Mouse (Mus musculus) stomach, embryonic 14.5 days (tissue): ENCODE measurements at regions not wholly inside any gene's neighbourhood (a gene's known extent, or its start where the extent isn't known, plus 50 kb on each side); places are given as distances from the start of the nearest gene placed in this dataset.

Source experiments
- ATAC-seq: fragments of 200-750 bp; cut with Nextera tagmentation; 2 replicates; pipeline ENCODE4 v1.8.0; 2017; ENCODE audit warnings: low read depth, moderate TSS enrichment; ENCODE audit not compliant: insufficient number of reproducible peaks, insufficient read depth, low FRiP score
- H3K27ac ChIP-seq: fragments of 300-500 bp; sonication (generic); 2 replicates; pipeline ENCODE4 v1.5.1; 2014; ENCODE audit warnings: mild to moderate bottlenecking, low read length, moderate library complexity, mixed read lengths
- H3K27me3 ChIP-seq: fragments of 300-500 bp; sonication (generic); 2 replicates; pipeline ENCODE4 v1.6.1; 2014; ENCODE audit warnings: low read length, control low read depth, mixed read lengths; ENCODE audit not compliant: control insufficient read depth, insufficient read depth
- H3K36me3 ChIP-seq: fragments of 300-500 bp; sonication (generic); 2 replicates; pipeline ENCODE4 v1.6.1; 2014; ENCODE audit warnings: mild to moderate bottlenecking, control low read depth, low read length, moderate library complexity, mixed read lengths; ENCODE audit not compliant: control insufficient read depth, insufficient read depth
- H3K4me1 ChIP-seq: fragments of 300-500 bp; sonication (generic); 2 replicates; pipeline ENCODE4 v1.6.1; 2014; ENCODE audit warnings: low read length, control low read depth, mixed read lengths; ENCODE audit not compliant: control insufficient read depth, insufficient read depth
- H3K4me2 ChIP-seq: fragments of 300-500 bp; sonication (generic); replicated peaks from 2 replicates; pipeline ENCODE4 v1.6.1; 2014; ENCODE audit warnings: low read depth, low read length, control low read depth
- H3K4me3 ChIP-seq: fragments of 300-500 bp; sonication (generic); 2 replicates; pipeline ENCODE4 v1.5.1; 2014; ENCODE audit warnings: low read depth, low read length, control low read depth
- H3K9ac ChIP-seq: fragments of 300-500 bp; sonication (generic); replicated peaks from 2 replicates; pipeline ENCODE4 v1.6.1; 2014; ENCODE audit warnings: low read depth, mild to moderate bottlenecking, control low read depth, low read length, moderate library complexity, mixed read lengths
- H3K9me3 ChIP-seq: fragments of 300-500 bp; sonication (generic); 2 replicates; pipeline ENCODE4 v1.6.1; 2016; ENCODE audit warnings: low read depth, low read length, control low read depth; ENCODE audit not compliant: control insufficient read depth
- WGBS: fragments of 180-500 bp; shearing (Covaris S2); extraction: QIAGEN DNeasy Blood & Tissue Kit; methylation state at CpG from one replicate; pipeline ENCODE4 v1.1.7; 2014; 5-methylcytosine and 5-hydroxymethylcytosine counted together

GRCm38 (mm10) chr15:57644331-57644953, 167.0 kb upstream of the Slc22a22 start:
- Histone ChIP-seq H3K4me3 (no peak overlapping the region), H3K27me3 (no peaks in the 10 kb centered on the region), H3K4me2 (no peak overlapping the region), H3K4me1 (no peaks in the 10 kb centered on the region), H3K9me3 (no peaks in the 10 kb centered on the region), H3K27ac (no peak overlapping the region), H3K36me3 (no peaks in the 10 kb centered on the region), H3K9ac (no peak overlapping the region)
- ATAC-seq: no peak
- 56% methylated on average over 11 of the region's 11 CpGs for WGBS

GRCm38 (mm10) chr15:57639115-57639514, 161.7 kb upstream of the Slc22a22 start:
- WGBS: 74% methylated on average over 7 of the region's 7 CpGs
- no peaks in the 10 kb centered on the region for H3K27me3 ChIP-seq

GRCm38 (mm10) chr15:57633067-57633466, 155.6 kb upstream of the Slc22a22 start:
- Histone ChIP-seq H3K27me3 (no peaks in the 10 kb centered on the region), H3K9me3 (no peaks in the 10 kb centered on the region), H3K4me1 (no peaks in the 10 kb centered on the region), H3K27ac (no peak overlapping the region), H3K9ac (no peak overlapping the region), H3K4me2 (no peak overlapping the region), H3K36me3 (no peaks in the 10 kb centered on the region), H3K4me3 (no peak overlapping the region)
- ATAC-seq: no peak
- 84% methylated on average over 3 of the region's 3 CpGs for WGBS

More at GRCm38 (mm10) chr15:57639115-57639514, 161.7 kb upstream of the Slc22a22 start:
- Histone ChIP-seq H3K4me2 (no peak overlapping the region), H3K4me1 (no peaks in the 10 kb centered on the region), H3K36me3 (no peaks in the 10 kb centered on the region), H3K4me3 (no peak overlapping the region), H3K9ac (no peak overlapping the region), H3K27ac (no peak overlapping the region), H3K9me3 (no peaks in the 10 kb centered on the region)
- ATAC-seq: no peak

- H3K36me3 ChIP-seq: no peaks in the 10 kb centered on the region
- no peak overlapping the region for H3K4me2 ChIP-seq
- no peak for ATAC-seq
- no peak overlapping the region for H3K9ac ChIP-seq
- 76% methylated on average over 8 of the region's 8 CpGs for WGBS
- no peaks in the 10 kb centered on the region for H3K9me3 ChIP-seq
- no peak overlapping the region for H3K4me3 ChIP-seq
- H3K27ac ChIP-seq: no peak overlapping the region
- H3K27me3 ChIP-seq: no peaks in the 10 kb centered on the region
- no peaks in the 10 kb centered on the region for H3K4me1 ChIP-seq
Observed at GRCm38 (mm10) chr15:57632537-57632936, 155.1 kb upstream of the Slc22a22 start.

- Histone ChIP-seq H3K4me1 (no peaks in the 10 kb centered on the region), H3K4me2 (no peak overlapping the region), H3K36me3 (no peaks in the 10 kb centered on the region), H3K9me3 (no peaks in the 10 kb centered on the region), H3K27ac (no peak overlapping the region), H3K4me3 (no peak overlapping the region), H3K27me3 (no peaks in the 10 kb centered on the region), H3K9ac (no peak overlapping the region)
- ATAC-seq: no peak
- 75% methylated on average over 6 of the region's 6 CpGs for WGBS
Observed at GRCm38 (mm10) chr15:57618466-57618865, 141.0 kb upstream of the Slc22a22 start.

GRCm38 (mm10) chr15:57616880-57617391, 139.5 kb upstream of the Slc22a22 start:
- Histone ChIP-seq H3K27ac (no peak overlapping the region), H3K4me2 (no peak overlapping the region), H3K4me3 (no peak overlapping the region), H3K9me3 (no peaks in the 10 kb centered on the region), H3K4me1 (no peaks in the 10 kb centered on the region), H3K36me3 (no peaks in the 10 kb centered on the region), H3K9ac (no peak overlapping the region), H3K27me3 (no peaks in the 10 kb centered on the region)
- WGBS: 58% methylated on average over 11 of the region's 11 CpGs
- no peak for ATAC-seq

GRCm38 (mm10) chr15:57610006-57610405, 132.6 kb upstream of the Slc22a22 start:
- no peaks in the 10 kb centered on the region for H3K36me3 ChIP-seq
- no peaks in the 10 kb centered on the region for H3K4me1 ChIP-seq
- no peak overlapping the region for H3K9ac ChIP-seq
- H3K4me2 ChIP-seq: no peak overlapping the region
- no peak overlapping the region for H3K27ac ChIP-seq
- no peak for ATAC-seq
- 94% methylated on average over 2 of the region's 2 CpGs for WGBS
- H3K4me3 ChIP-seq: no peak overlapping the region
- H3K27me3 ChIP-seq: no peaks in the 10 kb centered on the region
- H3K9me3 ChIP-seq: no peaks in the 10 kb centered on the region

- Histone ChIP-seq H3K27me3 (no peaks in the 10 kb centered on the region), H3K27ac (no peak overlapping the region), H3K4me3 (no peak overlapping the region), H3K4me1 (no peaks in the 10 kb centered on the region), H3K36me3 (no peaks in the 10 kb centered on the region), H3K4me2 (no peak overlapping the region), H3K9ac (no peak overlapping the region), H3K9me3 (no peaks in the 10 kb centered on the region)
- 70% methylated on average over 3 of the region's 3 CpGs for WGBS
- ATAC-seq: no peak
Observed at GRCm38 (mm10) chr15:57608519-57608918, 131.1 kb upstream of the Slc22a22 start.

GRCm38 (mm10) chr15:57600562-57600961, 123.1 kb upstream of the Slc22a22 start:
- H3K27ac ChIP-seq: no peak overlapping the region
- no peak overlapping the region for H3K9ac ChIP-seq
- no peak overlapping the region for H3K4me2 ChIP-seq
- H3K4me1 ChIP-seq: no peaks in the 10 kb centered on the region
- WGBS: 18% methylated on average over 6 of the region's 6 CpGs
- no peaks in the 10 kb centered on the region for H3K9me3 ChIP-seq
- no peak overlapping the region for H3K4me3 ChIP-seq
- no peaks in the 10 kb centered on the region for H3K27me3 ChIP-seq
- H3K36me3 ChIP-seq: no peaks in the 10 kb centered on the region
- ATAC-seq: no peak
